Mouse (Mus musculus): ENCODE data around the gene Bmpr1b. TPM values are rescaled to one million over a fixed set of nuclear protein-coding genes. Genes with fewer than 3 reads are reported as not detected.

Bmpr1b gene
- polyA plus RNA-seq, 1 experiment from 2014 or later: 1.1 TPM

DNA sequence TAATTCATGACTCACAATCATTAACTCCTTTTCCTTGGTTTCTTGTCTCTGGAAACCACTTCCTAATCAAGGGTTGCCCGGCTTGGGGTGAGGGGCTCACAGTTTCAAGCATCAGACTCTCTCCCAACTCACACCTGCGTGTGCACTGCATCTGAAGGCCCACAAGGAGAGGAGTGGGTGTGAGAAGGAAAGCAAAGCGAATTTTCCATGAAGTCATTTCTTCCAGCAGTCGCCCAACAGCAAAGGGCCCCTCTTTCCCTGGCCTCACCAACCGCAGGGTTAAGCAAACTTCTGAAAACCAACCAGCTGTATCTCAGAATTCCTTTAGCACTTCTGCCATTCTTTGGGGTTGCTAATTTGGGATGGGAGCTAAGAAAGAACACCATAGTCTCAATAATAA lies 46.8 kb downstream of the Bmpr1b start:
- no peak for ATAC-seq
- Histone ChIP-seq H3K4me2 (ENCODE audit: low read depth, low read length) (no peak overlapping the region), H3K36me3 (ENCODE audit: control insufficient read depth, insufficient read depth, low read length) (no peaks in the 10 kb centered on the region), H3K9ac (ENCODE audit: low read depth, low read length) (no peak overlapping the region), H3K4me3 (ENCODE audit: low read length) (no peak overlapping the region), H3K4me1 (ENCODE audit: control insufficient read depth, insufficient read depth, low read length) (0 out of 2 replicates have a peak, but pooled peaks cover 7% of the 10 kb centered on the region), H3K27me3 (replicated peaks; ENCODE audit: control insufficient read depth, insufficient read depth, low read length) (no peaks in the 10 kb centered on the region), H3K27ac (ENCODE audit: low read length) (no peak overlapping the region), H3K9me3 (ENCODE audit: control insufficient read depth, low read length) (no peaks in the 10 kb centered on the region)
- WGBS: 91% methylated on average over 5 of the region's 5 CpGs

DNA sequence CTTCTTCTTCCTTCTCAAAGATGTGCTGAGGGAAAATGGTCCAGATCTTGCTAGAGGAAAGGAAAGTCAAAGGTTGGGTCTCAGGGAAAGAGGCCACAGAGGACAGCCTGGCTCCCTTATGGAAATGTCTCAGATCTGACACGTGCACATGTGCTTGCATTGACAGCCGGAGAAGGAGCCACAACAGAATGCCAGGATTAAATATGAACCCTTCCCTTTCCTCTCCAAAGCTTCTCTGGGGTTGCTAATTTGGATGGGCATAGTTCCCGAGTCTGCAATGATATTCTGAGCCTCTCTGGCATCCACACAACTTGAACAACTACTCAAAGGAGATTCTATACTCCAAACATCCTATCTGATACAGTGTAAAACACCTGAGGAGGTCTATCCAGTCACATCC lies 48.4 kb downstream of the Bmpr1b start:
- no peaks in the 10 kb centered on the region for H3K36me3 ChIP-seq (ENCODE audit: control insufficient read depth, insufficient read depth, low read length)
- no peaks in the 10 kb centered on the region for H3K9me3 ChIP-seq (ENCODE audit: control insufficient read depth, low read length)
- no peak overlapping the region for H3K9ac ChIP-seq (ENCODE audit: low read depth, low read length)
- H3K4me2 ChIP-seq (ENCODE audit: low read depth, low read length): no peak overlapping the region
- no peaks in the 10 kb centered on the region for H3K27me3 ChIP-seq (replicated peaks; ENCODE audit: control insufficient read depth, insufficient read depth, low read length)
- ATAC-seq: no peak
- H3K27ac ChIP-seq (ENCODE audit: low read length): no peak overlapping the region
- H3K4me1 ChIP-seq (ENCODE audit: control insufficient read depth, insufficient read depth, low read length): 0 out of 2 replicates have a peak, but pooled peaks cover 4% of the 10 kb centered on the region
- WGBS: 78% methylated on average over 3 of the region's 3 CpGs
- no peak overlapping the region for H3K4me3 ChIP-seq (ENCODE audit: low read length)

DNA sequence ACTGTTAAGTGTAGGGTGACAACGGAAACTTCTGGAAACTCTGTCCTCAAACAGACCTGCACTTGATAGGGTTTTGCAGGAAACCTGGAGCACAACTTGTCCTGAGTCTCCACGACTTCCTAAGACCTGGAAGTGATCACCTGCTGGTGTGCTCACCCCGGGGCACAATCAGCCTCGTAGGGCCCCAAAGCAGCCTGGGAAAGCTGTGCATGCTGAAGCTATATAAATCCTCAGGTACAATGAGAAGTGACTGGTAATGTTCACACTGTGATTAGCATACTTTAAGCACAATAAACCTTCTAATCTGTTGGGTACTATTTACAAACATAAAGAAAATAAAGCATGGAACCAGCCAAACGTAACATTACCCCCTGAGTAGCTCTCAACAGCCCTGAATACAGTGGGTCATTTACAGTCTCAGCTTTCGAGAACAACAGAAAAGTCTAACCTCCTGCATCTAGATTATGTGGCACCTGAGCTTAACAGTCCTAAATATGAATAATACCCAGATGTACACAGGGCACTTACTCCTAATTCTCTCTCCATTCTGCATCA lies 54.4 kb downstream of the Bmpr1b start:
- H3K4me1 ChIP-seq (ENCODE audit: control insufficient read depth, insufficient read depth, low read length): no peaks in the 10 kb centered on the region
- ATAC-seq: no peak
- H3K36me3 ChIP-seq (ENCODE audit: control insufficient read depth, insufficient read depth, low read length): no peaks in the 10 kb centered on the region
- H3K4me2 ChIP-seq (ENCODE audit: low read depth, low read length): no peak overlapping the region
- no peak overlapping the region for H3K9ac ChIP-seq (ENCODE audit: low read depth, low read length)
- no peaks in the 10 kb centered on the region for H3K9me3 ChIP-seq (ENCODE audit: control insufficient read depth, low read length)
- WGBS: 64% methylated on average over 6 of the region's 6 CpGs
- no peak overlapping the region for H3K27ac ChIP-seq (ENCODE audit: low read length)
- no peaks in the 10 kb centered on the region for H3K27me3 ChIP-seq (replicated peaks; ENCODE audit: control insufficient read depth, insufficient read depth, low read length)
- no peak overlapping the region for H3K4me3 ChIP-seq (ENCODE audit: low read length)

DNA sequence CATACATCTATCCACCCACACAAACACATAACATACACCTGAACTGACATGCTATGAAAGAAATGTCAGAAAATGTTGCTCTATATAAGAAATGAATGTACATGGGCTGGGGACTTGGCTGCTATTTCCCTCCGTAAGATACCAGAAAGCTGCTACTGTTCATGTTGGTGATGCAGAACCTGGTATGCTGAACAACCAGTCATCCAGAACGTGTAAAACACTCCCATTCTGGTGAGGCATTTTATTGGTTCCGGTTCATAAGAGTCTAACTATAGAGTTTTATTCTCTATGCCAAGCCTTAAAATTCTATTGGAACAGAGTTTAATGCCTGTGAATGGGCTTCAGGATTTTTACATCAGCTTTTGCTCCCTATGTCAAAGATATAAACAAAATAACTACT lies 55.0 kb downstream of the Bmpr1b start:
- H3K4me1 ChIP-seq (ENCODE audit: control insufficient read depth, insufficient read depth, low read length): no peaks in the 10 kb centered on the region
- H3K27ac ChIP-seq (ENCODE audit: low read length): no peak overlapping the region
- H3K9me3 ChIP-seq (ENCODE audit: control insufficient read depth, low read length): no peaks in the 10 kb centered on the region
- no peak overlapping the region for H3K9ac ChIP-seq (ENCODE audit: low read depth, low read length)
- no peak overlapping the region for H3K4me2 ChIP-seq (ENCODE audit: low read depth, low read length)
- 85% methylated on average over 3 of the region's 3 CpGs for WGBS
- no peaks in the 10 kb centered on the region for H3K27me3 ChIP-seq (replicated peaks; ENCODE audit: control insufficient read depth, insufficient read depth, low read length)
- ATAC-seq: no peak
- no peak overlapping the region for H3K4me3 ChIP-seq (ENCODE audit: low read length)
- no peaks in the 10 kb centered on the region for H3K36me3 ChIP-seq (ENCODE audit: control insufficient read depth, insufficient read depth, low read length)

DNA sequence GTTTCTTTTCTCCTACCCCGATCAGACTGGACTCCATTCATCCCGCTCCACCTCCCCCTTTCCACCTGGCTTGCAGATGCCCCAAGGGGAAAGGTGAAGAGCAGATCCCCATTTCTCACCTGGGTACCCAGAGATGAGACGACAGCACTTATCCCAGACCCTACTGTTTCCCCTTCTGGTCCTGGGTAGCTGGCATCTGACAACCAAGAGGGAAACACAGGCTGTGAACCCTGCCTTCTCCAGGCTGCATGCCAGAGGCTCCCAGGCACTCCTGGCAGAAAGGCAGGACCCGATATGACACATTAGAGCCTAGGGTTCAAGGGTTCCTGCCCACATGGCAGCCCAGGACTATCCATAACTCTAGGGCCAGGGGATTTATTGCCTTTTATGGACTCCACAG lies 56.0 kb downstream of the Bmpr1b start:
- Histone ChIP-seq H3K4me3 (ENCODE audit: low read length) (no peak overlapping the region), H3K9me3 (ENCODE audit: control insufficient read depth, low read length) (no peaks in the 10 kb centered on the region), H3K27me3 (replicated peaks; ENCODE audit: control insufficient read depth, insufficient read depth, low read length) (no peaks in the 10 kb centered on the region), H3K4me2 (ENCODE audit: low read depth, low read length) (no peak overlapping the region), H3K36me3 (ENCODE audit: control insufficient read depth, insufficient read depth, low read length) (no peaks in the 10 kb centered on the region), H3K9ac (ENCODE audit: low read depth, low read length) (no peak overlapping the region), H3K4me1 (ENCODE audit: control insufficient read depth, insufficient read depth, low read length) (no peaks in the 10 kb centered on the region), H3K27ac (ENCODE audit: low read length) (no peak overlapping the region)
- 84% methylated on average over 4 of the region's 4 CpGs for WGBS
- no peak for ATAC-seq

DNA sequence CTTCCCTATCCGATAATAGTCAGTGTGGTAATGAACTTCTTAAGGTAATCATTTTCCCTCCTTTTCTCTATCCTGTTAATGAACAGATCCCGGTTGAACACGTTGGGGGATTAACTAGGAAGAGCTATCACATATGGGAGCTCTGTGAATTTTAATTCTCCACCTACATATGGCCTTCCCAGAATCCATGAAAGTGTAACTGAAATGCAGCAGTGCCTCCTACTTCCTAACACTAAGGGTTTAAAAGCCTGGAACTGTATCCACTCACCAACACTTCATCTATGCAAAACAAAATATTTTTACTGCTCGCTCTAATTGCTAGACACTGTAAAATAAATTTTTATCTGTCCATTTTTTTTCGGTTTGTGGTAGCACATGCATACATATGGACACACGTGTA lies 63.0 kb downstream of the Bmpr1b start:
- WGBS: 89% methylated on average over 6 of the region's 6 CpGs
- Histone ChIP-seq H3K9me3 (ENCODE audit: control insufficient read depth, low read length) (no peaks in the 10 kb centered on the region), H3K4me1 (ENCODE audit: control insufficient read depth, insufficient read depth, low read length) (no peaks in the 10 kb centered on the region), H3K9ac (ENCODE audit: low read depth, low read length) (no peak overlapping the region), H3K36me3 (ENCODE audit: control insufficient read depth, insufficient read depth, low read length) (no peaks in the 10 kb centered on the region), H3K27ac (ENCODE audit: low read length) (no peak overlapping the region), H3K27me3 (replicated peaks; ENCODE audit: control insufficient read depth, insufficient read depth, low read length) (no peaks in the 10 kb centered on the region), H3K4me2 (ENCODE audit: low read depth, low read length) (no peak overlapping the region), H3K4me3 (ENCODE audit: low read length) (no peak overlapping the region)
- no peak for ATAC-seq

DNA sequence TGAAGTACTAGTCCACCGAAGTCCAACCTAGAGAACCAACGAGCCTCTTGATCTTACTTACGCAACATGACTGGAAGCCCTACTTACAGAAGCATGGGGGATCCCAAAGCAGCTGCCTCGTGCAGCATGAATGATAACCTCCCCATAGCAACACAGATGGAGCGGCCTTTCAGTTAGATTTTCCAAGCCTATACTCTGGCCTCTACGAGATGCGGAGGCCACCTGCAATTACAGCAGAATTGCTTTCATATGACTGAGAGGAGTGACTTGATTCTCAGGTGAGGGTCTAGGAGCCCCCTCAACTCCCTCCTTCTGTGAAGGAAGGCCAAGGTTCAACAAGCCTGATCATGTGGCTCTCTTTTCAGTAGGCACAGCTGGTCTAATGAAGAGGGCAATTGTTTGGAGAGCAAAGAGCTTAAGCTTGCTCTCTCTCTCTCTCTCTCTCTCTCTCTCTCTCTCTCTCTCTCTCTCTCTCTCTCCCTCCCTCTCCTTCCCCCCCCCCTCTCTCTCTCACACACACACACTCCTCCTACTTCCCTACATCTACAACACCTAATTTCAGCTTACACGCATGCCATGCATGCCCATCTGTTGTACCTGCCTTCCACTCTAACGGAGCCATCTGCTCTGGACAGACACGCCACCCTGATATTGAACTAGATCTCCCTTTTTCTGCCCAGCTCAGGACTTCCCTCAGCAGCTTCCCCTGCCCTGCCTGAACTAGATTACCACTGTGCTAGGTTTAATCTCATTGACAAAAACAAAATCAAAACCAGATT lies 65.0 kb downstream of the Bmpr1b start:
- H3K9me3 ChIP-seq (ENCODE audit: control insufficient read depth, low read length): no peaks in the 10 kb centered on the region
- no peak overlapping the region for H3K27ac ChIP-seq (ENCODE audit: low read length)
- no peak for ATAC-seq
- WGBS: 92% methylated on average over 10 of the region's 10 CpGs
- no peak overlapping the region for H3K4me3 ChIP-seq (ENCODE audit: low read length)
- H3K27me3 ChIP-seq (replicated peaks; ENCODE audit: control insufficient read depth, insufficient read depth, low read length): no peaks in the 10 kb centered on the region
- no peak overlapping the region for H3K4me2 ChIP-seq (ENCODE audit: low read depth, low read length)
- no peaks in the 10 kb centered on the region for H3K36me3 ChIP-seq (ENCODE audit: control insufficient read depth, insufficient read depth, low read length)
- no peaks in the 10 kb centered on the region for H3K4me1 ChIP-seq (ENCODE audit: control insufficient read depth, insufficient read depth, low read length)
- no peak overlapping the region for H3K9ac ChIP-seq (ENCODE audit: low read depth, low read length)

DNA sequence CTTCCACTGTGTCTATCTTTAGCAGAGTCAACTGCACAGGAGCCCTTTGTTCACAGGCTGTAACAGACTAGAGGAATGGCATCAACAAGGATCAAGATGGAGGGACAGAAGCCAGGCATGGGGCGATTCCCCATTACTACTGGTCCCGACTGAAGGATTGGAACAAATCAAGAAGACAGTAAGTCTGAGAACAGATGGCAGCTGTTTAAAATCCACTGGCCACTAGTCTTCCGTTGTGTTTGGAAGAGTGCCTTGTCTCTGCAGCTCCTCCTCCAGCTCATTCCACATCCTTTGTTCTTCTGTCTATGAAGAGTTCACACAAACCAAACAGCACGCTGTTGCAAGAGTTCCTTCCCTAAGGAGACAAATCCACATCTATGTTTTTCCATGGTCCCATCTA lies 65.6 kb downstream of the Bmpr1b start:
- H3K36me3 ChIP-seq (ENCODE audit: control insufficient read depth, insufficient read depth, low read length): no peaks in the 10 kb centered on the region
- no peak for ATAC-seq
- no peak overlapping the region for H3K4me2 ChIP-seq (ENCODE audit: low read depth, low read length)
- H3K4me3 ChIP-seq (ENCODE audit: low read length): no peak overlapping the region
- no peaks in the 10 kb centered on the region for H3K27me3 ChIP-seq (replicated peaks; ENCODE audit: control insufficient read depth, insufficient read depth, low read length)
- no peaks in the 10 kb centered on the region for H3K9me3 ChIP-seq (ENCODE audit: control insufficient read depth, low read length)
- no peak overlapping the region for H3K27ac ChIP-seq (ENCODE audit: low read length)
- H3K4me1 ChIP-seq (ENCODE audit: control insufficient read depth, insufficient read depth, low read length): no peaks in the 10 kb centered on the region
- H3K9ac ChIP-seq (ENCODE audit: low read depth, low read length): no peak overlapping the region
- WGBS: 78% methylated on average over 4 of the region's 4 CpGs

DNA sequence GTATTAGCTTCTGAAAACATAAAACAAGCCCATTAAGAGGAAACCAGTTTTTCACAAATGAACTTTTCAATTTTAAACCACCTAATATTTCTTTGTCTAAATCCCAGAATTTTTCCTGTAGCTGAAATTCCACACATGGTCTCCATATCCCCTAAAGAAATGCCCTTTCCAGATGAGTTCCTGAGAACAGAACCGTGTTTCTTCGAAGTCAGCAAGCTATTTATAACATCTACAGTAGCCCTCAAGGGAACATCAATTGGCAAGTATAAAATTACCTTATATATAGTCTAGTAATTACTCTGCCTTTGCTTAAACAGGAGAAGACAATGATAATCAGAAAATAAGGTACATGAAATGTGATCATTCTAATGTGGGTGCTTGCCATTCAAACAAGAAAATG lies 70.1 kb downstream of the Bmpr1b start:
- Histone ChIP-seq H3K27ac (ENCODE audit: low read length) (no peak overlapping the region), H3K9ac (ENCODE audit: low read depth, low read length) (no peak overlapping the region), H3K4me1 (ENCODE audit: control insufficient read depth, insufficient read depth, low read length) (no peaks in the 10 kb centered on the region), H3K4me3 (ENCODE audit: low read length) (no peak overlapping the region), H3K36me3 (ENCODE audit: control insufficient read depth, insufficient read depth, low read length) (no peaks in the 10 kb centered on the region), H3K4me2 (ENCODE audit: low read depth, low read length) (no peak overlapping the region), H3K27me3 (replicated peaks; ENCODE audit: control insufficient read depth, insufficient read depth, low read length) (no peaks in the 10 kb centered on the region), H3K9me3 (ENCODE audit: control insufficient read depth, low read length) (no peaks in the 10 kb centered on the region)
- no peak for ATAC-seq
- 55% methylated on average over 2 of the region's 2 CpGs for WGBS

DNA sequence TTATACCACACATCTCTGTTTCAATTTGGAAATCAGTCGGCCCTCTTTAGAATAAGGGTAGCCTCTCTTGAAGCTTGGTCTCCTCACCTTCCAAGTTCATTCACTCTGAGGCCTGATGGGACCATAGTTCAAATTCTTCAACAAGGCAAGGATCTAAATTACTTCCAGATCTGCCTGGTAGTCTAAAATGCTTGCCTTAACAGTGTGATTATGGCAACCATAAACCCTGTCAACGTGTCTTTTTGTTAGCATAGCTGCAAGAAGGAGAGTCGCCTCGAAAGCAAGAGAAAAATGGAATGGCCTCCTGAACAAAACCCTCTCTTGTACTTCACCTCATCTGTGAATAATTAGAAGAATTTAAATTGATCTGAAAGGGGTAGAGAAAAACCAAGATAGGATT lies 75.2 kb downstream of the Bmpr1b start:
- H3K4me1 ChIP-seq (ENCODE audit: control insufficient read depth, insufficient read depth, low read length): no peaks in the 10 kb centered on the region
- H3K27ac ChIP-seq (ENCODE audit: low read length): no peak overlapping the region
- no peaks in the 10 kb centered on the region for H3K9me3 ChIP-seq (ENCODE audit: control insufficient read depth, low read length)
- no peaks in the 10 kb centered on the region for H3K27me3 ChIP-seq (replicated peaks; ENCODE audit: control insufficient read depth, insufficient read depth, low read length)
- H3K9ac ChIP-seq (ENCODE audit: low read depth, low read length): no peak overlapping the region
- no peak overlapping the region for H3K4me2 ChIP-seq (ENCODE audit: low read depth, low read length)
- no peak overlapping the region for H3K4me3 ChIP-seq (ENCODE audit: low read length)
- no peak for ATAC-seq
- no peaks in the 10 kb centered on the region for H3K36me3 ChIP-seq (ENCODE audit: control insufficient read depth, insufficient read depth, low read length)
- WGBS: 81% methylated on average over 4 of the region's 4 CpGs
